Mouse (Mus musculus) thymus, adult 18-20 months (tissue): Measurements from ENCODE around the gene E2f8.

Experiments used
- DNase-seq, 2 experiments: peaks; one replicate each; pipeline ENCODE4 v3.0.0; 2022; ENCODE audit warnings: mixed read lengths in 2 of 2

E2f8 gene

DNA sequence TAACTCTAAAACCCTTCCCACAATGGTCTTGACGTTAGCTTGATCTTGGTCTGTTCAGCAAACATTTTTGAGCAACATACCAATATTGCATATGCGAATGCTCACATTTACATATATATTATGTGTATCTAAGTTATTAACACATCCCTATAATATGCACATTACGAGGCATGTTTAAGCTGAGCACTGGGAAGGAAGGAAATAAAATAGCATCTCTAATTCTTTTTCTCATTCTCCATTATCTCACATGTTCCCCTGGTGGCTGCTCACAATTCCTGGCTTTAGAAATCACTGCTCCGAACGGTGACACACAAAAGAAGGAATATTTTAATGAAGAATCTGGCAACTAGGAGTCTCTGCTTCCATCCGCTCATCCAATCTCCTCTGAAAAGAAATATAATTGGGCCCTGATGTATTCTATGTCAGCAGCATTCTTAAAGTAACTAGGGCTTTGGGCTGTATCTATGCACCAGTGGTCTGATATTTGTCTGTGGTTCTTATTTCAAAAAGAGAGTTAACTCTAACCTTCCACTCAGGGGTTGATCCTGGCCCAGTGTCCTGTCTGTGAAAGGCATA is 29.8 kb downstream of the E2f8 start:
- no peak for DNase-seq

DNA sequence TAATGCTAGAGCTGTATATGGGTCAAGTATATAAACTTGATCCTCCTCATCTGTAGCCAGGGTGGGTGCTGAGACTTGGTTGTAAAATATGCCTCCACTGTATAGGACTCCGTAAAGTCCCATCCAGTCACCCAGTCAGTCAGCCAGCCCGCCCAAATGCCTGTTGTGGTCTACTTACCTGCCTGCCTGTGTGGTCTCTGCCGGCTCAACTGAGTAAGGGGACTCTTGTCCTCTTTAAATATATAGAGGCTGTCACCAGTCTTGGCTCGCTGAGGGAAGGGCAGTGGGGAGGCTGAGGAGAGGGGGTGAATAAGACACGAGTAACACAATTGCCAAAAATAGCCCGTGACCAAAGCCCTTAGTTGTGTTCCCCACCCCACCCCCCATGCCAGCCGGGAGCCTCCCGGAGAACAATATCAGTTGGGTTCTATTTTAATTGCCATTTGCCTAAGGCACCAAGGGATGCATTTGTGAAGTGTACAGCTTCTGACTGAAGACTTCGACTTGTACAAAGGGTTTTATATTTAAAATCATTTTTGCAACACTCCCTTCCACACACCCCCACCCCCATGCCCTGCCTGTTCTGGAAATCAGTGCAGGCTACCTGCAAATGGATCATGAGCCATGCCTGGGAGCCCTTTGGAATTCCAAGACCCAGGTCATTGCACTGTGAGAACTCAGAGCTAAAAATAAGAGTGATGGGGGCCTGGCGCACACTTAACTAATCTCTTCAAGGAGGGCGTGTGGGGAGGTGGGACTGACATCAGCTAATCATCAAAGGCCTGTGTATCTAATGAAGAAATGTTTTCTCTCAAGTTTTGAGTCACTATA is 33.4 kb downstream of the E2f8 start, which contains the start of gene Csrp3:
Csrp3 (minus strand) TSS at position 214 of the 831 bp plus-strand sequence.
- DNase-seq = no peak

DNA sequence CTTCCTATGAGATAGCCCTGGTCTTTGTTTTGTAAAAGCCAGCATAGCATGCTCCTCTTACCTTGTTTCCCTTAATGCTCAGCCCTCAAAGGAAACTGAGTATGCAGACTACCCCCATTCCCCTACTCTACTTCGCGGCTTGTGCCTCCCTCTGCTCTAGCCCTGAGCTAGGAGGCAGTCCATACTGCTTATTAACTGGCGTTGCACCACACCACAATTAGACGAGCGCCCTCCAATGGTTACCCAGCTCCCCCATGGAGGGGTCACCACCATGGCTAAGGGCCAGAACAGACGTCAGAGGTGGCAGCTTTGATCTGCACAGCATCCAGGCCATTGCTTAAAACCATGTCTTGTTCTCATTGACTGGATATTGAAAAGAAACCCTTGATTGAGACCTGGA is 34.6 kb downstream of the E2f8 start:
- DNase-seq = no peak

DNA sequence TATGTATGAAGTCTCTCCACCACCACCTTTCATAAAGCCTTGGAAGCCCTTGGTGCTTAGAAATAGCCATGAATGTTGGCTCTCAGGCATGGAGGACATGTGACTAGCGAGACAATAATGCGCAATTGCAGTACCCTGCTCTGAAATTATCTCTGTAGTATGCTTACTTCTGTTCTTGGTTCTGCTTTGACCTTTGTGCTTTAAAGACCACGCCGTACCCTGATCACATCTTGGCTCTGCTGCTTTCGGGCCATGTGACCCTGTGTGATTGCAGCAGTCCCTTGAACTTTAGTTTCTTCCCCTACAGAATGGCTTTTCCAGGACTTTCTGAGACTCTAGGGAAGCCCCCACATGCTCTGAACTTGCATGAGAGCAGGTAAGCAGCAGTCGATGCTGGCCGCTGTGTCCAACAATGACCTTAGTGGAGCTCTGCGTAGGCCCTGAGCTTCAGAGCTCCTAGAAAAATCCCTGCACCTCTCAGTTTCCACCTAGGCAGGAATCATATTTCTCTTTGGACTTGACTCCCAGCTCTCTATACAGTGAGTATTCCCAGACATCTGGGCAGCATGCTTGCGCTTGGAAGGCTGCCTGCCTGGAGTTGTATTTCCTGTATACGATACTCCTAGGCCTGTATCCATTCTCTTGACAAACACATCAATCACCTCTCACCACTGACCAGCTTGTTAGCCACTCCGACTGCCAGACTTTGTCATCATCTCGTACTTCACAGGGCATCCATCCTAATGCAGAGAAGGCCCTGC is 36.0 kb downstream of the E2f8 start:
- DNase-seq = no peak

DNA sequence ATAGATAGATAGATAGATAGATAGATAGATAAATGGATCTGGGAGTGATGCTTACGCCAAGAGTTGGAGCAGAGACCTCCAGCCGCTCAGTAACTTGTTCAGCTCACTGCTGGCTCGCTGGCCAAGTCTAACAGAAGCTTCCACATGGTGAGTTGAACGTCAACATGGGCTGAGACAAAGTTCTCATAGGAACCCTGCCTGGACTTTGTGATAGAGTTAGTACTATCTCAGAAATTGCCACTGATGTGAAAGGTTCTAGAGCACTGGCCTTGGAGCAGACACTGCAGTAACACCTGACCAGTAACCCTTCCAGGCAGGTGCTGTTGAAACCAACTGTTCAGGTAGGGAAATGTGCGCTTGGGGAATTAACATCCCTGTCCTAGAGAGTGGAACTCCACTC is 37.9 kb downstream of the E2f8 start:
- no peak for DNase-seq

DNA sequence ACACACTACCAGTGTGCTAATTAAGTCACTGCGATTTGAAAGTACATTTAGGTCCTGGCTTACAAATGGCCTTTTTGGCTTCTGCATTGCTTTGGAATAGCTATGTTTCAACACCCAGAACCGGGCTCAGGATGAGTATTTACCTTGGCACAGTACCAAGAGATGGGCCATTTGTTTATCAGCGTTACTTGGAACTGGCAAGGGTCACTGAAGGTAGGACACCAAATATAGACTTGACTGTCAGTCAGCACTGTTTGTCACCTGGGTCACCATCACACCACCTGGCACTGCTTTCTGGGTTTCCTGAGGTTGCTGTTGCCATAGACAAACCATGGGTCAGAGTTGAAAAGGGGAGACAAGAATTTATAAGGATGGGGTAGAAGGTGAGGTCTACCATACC is 39.0 kb downstream of the E2f8 start:
- DNase-seq = no peak

DNA sequence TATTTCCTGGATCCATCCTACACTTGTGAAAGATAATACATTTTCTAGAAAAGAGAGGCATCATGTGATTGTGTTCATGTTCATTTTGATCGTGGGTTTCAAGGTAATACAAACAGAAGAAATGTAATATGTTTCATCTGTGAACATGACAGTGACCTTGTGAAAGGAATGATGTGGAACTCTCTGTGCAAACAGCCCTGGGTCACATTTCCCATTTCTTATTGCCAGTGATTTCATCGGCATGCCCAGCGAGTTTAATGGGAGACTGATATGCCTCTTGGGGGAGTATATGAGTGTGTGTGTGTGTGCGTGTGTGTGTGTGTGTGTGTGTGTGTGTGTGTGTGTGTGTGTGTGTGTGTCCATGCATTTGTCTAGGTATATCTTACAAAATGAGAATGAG is 39.9 kb downstream of the E2f8 start:
- DNase-seq = no peak

DNA sequence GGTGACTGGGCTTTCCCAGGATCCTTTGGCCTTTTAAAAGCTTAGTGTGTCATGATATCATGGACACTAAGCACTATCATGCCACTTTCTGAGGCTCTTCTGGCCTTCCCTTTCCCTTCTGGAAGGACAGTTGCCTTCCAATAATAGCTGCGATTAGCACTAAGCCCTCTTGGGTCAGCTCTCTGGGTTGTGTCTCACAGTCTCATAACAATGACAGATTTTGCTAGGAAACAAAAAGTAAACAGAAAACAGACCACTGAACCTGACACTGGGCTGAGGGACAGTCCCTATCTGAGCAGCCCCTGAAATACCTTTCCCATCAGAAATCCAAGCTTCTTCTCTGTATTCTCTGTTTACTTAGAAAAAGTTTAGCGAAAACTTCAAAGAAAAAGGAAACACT is 40.9 kb downstream of the E2f8 start:
- no peak for DNase-seq

DNA sequence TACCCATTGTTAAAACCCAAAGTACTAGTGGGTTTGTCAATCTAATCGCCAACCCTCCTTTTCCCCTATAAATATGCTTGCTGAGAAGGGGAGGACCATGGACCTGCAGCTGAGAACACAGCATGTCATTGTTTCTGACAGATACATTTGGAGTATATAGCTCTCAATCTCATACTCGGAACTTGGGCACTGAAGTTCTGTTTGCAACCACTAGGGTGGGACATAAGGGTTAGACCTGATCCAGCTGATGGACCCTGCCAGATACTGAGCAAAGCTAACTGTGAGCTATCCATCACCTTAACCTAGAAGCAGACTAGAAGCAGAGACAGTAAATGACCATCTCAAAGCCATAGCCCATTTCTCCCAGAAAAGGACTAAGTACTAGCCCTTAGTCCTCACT is 43.0 kb downstream of the E2f8 start:
- DNase-seq = no peak

DNA sequence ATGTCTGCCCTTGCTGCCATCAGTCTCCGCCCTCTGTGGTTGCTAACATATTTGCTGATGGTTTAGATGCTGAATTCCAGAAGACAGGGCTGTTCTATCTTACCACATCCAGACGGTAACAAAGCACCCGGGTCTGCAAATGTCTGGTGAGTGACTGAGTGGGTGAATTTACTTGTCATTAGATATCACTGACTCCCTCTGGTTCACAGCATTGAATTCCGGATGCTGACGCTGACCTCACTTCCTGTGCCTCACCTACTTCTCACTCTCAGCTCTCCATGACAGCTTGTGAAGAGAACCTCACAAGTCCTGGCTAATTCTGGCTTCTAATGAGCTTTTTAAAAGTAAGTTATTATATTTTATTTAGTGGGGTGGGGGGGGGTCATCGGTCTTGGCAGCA is 44.4 kb downstream of the E2f8 start:
- DNase-seq = no peak

DNA sequence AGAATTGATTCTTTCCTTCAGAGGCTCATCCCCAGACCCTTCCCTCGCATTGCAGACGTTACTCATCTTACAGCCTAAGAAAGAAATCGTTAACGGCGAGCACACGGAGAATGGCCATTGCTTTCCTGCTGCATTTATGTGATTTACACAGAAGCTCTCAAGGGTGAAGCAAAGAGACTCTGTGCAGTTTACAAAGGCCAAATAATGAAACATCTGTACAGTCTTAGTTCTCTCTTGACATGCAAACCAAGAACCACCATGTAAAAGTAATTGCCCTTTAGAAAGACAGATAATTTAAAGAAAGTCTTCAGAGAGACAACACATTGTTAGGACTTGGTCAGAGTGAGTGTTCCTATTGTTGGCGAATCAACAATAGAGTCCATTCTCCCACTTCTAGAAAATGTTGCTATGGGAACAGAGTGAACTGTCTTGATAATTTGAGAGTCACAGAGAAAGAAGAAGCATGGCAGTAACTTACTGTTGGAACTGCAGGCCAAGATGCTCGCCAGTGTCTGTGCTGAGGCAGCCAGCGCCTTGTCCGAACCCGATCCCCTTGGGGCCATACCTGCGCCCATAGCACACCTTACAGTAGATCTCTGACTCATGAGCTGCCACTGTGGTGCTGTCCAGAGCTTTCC is 46.3 kb downstream of the E2f8 start:
- no peak for DNase-seq

DNA sequence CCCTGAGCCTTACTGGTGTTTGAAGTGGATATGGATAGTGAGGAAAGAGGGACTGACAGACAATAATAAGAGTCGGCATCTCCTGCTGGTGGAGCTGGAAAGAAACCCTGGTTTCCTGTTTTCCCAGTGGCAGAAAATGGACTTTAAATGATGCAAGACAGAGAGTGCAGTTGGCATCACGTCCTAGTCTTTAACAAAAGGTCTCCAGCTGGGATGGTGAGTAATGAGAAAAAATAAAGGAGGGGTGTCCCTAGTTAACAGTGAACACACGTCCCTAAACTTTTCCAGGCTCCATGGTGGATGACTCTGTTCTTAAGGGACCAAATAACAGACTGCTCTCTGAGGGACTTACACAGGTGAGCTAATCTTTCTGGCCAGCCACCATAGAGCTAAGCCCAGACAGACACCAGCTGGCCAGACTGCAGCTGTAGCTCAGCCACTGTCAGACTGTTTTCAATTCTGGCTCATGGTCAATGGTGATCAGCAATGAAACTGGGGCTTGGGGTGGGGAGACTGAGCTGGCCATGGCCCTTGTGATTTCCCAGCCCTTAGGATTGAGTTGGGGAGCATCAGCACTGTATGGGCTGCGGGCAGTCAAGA is 46.9 kb downstream of the E2f8 start:
- no peak for DNase-seq

DNA sequence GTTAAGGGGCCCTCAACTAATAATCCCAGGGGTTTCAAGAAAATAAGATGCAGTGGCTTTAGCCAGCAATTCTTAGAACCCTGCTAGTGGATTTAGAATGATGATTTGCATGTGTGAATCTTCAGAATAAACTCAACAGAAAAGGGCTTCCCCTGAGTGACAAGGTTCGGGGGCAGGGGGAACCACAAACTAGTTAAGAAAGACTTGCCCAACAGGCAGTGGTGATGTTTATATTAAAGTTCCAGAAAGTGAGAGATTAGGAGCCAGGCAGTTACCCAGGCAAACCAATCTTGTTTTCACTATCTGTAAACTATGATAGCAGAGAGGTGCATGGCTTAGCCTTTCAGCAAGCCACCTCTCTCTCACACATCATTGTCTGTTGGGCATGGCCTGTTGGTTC is 48.7 kb downstream of the E2f8 start:
- DNase-seq = no peak

DNA sequence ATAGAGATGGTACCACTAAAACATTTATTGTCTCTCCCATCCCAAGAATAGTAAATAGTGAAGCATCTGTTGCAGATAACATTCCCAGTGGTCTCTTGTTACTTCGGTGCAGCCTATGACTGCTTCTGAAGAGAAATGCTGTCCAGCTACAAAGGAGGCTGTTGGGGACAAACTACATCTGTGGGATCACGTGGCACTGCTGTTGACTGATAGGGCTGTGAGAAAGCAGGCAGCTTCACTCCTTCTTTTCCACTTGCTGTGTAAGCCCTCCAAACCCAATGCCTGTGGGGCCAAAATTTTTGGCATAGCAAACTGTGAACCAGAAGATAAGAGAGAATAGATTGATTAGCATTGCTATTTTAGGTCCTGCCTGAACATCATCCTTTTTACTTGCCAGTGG is 51.0 kb downstream of the E2f8 start:
- DNase-seq = no peak

DNA sequence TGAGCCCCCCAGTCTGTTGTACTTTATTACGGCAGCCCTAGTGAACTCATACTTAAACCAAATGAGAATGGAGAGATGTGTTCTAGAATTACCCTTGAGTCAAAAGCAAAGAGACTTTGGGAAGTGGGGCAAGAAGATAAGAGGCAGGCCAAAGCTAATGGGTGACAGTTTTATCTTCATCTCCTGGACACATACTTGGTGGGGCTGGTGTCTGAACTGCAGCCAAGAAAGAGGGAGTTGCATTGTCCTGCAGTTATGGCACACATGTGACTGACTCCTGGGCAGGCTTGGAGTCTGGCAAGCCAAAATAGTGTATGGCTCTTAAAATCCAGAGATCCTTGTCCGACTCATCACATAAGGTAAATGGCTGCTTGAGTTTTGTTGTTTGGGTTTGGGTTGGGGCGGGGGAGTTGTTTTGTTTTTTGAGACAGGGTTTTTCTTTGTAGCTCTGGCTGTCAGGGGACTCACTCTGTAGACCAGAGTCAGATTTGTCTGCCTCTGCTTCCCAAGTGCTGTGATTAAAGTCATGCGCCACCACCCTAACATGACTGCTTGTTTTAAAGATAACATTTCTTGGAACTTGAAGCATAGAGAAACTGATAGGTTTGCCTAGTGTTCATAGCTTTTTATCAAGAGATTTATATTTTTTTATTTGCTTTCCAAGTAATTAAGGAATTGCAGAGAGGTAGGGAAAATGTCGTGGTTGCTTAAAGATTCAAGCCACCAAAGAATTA is 52.1 kb downstream of the E2f8 start:
- DNase-seq = no peak

DNA sequence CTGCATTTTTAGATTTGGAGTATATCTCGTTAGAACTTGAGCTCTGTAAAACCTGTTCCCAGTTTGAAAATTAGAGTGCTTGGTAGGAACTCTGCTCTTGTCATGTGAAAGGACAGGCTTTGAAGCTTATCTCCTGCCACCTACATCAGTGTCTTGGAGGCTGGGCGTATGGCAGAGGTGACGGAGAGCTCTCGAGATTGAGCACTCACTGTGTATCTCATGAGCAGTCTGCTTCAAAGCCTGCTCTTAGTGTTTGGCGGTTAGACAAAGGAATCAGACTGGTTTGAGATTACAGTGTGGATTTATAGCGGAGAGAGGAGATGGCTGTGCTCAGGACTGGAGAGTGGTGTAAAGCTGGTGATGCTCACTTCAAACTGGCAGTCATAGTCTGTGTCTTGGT is 56.2 kb downstream of the E2f8 start:
- no peak for DNase-seq

DNA sequence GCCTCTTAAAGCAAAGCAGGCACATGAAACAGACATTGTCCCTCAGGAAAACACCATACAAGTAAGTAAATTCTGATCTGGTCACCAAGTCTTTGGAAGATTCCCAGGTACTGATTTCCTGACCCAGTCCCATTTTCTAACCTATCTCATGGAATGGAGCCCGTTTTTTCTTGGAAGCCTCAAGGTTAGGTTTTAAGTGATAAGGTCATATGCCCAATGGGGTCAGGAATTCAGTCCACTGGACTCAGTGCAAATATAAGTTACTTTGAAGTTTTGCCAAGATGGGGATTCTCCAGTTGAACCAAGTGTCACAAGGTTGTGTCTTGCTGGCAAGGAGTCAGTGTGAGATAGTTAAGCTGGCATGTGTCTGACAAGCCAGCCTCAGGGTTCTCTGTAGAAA is 56.7 kb downstream of the E2f8 start:
- no peak for DNase-seq

DNA sequence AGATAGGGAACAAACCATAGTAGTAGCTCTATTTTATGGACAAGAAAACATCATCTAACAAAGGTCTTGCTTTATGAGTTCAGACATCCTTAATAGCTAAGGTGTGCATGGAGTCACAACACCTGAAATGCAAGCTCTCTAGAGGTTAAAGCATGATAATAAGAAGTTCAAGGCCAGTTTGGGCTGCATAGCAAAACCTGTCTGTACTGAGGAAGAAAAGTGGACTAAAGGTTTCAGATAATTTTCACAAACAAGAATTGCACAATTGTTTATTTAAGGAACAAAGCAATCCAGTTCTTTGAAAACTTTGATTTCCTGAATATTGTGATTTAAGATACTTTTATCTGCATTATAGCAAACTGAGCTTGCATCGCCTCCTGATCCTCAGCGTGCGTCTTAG is 57.8 kb downstream of the E2f8 start:
- no peak for DNase-seq

DNA sequence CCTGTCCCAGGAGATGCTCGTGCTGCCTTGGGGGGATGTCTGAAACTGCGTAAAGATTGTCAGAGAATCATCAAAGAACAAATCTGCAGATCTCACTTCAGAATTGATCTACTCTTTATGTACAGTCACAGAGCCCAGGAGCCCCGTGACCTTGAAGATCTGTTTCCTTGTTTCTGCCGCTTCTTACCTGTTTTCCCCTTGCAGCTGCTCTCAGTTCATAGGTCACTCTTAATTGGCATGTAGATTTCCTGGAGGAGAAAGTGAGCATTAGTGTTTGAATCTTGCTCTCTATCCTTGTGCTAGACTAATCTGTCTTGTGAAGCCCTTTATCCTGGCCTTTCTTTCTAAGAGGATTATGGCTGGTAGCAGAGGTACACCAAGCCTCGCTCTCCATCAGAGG is 59.7 kb downstream of the E2f8 start:
- DNase-seq = no peak
